27 mouse cellular contexts compared by ENCODE assay signal in the genomic region with DNA sequence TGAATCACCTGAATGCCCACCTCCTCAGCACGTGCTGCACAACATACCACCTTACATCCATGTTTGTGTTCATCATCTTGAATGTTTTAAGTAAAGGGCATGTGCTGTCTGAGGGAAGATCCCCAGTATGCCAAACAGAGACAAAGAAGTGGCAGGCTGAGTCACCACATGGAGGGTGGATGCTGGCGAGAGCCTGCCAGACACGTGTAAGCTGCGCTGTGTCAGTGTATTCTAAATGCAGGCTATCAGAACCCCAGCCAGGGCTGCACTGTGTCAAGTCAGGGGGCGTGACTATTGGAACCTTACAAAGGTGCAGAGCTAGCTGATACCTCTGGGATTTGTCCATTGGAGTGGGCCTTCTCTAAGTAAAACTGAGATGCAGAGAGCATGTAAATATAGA. TPM values are rescaled to one million over a fixed set of nuclear protein-coding genes. Genes with fewer than 3 reads are reported as not detected.
DNase-seq lines count a peak whose midpoint lies in the region; ATAC-seq and TF ChIP-seq lines count a peak whose summit lies in the region.
"Had no signal": no experiment of that assay in that cellular context is flagged by ENCODE, and none has a peak within 500 bp of the region (broad histone marks: within the 10 kb centered on the region; RNA-seq: fewer than 3 reads in every experiment).

No protein-coding gene starts in this region.

- no peak overlapping the region for H3K4me2 ChIP-seq in forebrain, embryonic 11.5 days (ENCODE audit: low read depth, low read length, severe bottlenecking)
- H3K4me2 ChIP-seq: embryonic facial prominence, embryonic 13.5 days; heart, embryonic 11.5 days; hindbrain, embryonic 12.5 days; hindbrain, embryonic 15.5 days; intestine, embryonic 15.5 days had no signal

- no peaks in the 10 kb centered on the region for H3K27me3 ChIP-seq in forebrain, embryonic 11.5 days (ENCODE audit: control insufficient read depth, insufficient read depth, low read length)
- H3K27me3 ChIP-seq: CH12.LX; embryonic facial prominence, embryonic 13.5 days; hindbrain, embryonic 12.5 days; hindbrain, embryonic 15.5 days; intestine, embryonic 15.5 days had no signal

- intact Hi-C loops in left cerebral cortex, adult 2 months (cut with DNase I): no loop called here
- intact Hi-C loops in left cerebral cortex, postnatal 4 days (cut with DNase I): no loop called here

- no peaks in the 10 kb centered on the region for H3K36me3 ChIP-seq in forebrain, embryonic 11.5 days (ENCODE audit: control insufficient read depth, insufficient read depth, low read length)
- H3K36me3 ChIP-seq: G1E had no signal

- H3K9ac ChIP-seq in forebrain, embryonic 11.5 days (ENCODE audit: low read length): no peak overlapping the region
- H3K9ac ChIP-seq: embryonic facial prominence, embryonic 13.5 days; hindbrain, embryonic 12.5 days; hindbrain, embryonic 15.5 days; intestine, embryonic 15.5 days had no signal

- H3K4me1 ChIP-seq in forebrain, embryonic 11.5 days (replicated peaks; ENCODE audit: control insufficient read depth, insufficient read depth, low read length): no peaks in the 10 kb centered on the region
- H3K4me1 ChIP-seq: embryonic facial prominence, embryonic 10.5 days; embryonic facial prominence, embryonic 13.5 days; hindbrain, embryonic 12.5 days; hindbrain, embryonic 15.5 days; intestine, embryonic 15.5 days had no signal

- H3K4me3 ChIP-seq in left cerebral cortex, adult 2 months: no peak overlapping the region
- H3K4me3 ChIP-seq in forebrain, embryonic 11.5 days (ENCODE audit: low read depth, low read length): no peak overlapping the region
- H3K4me3 ChIP-seq: embryonic facial prominence, embryonic 10.5 days; embryonic facial prominence, embryonic 13.5 days; erythroblast, embryonic 14.5 days; gastrocnemius, adult 2 months; hindbrain, embryonic 12.5 days; hindbrain, embryonic 15.5 days; intestine, embryonic 15.5 days had no signal

- peak; percentile 57 for DNase-seq in adrenal gland, postnatal 14 days
- DNase-seq in adrenal gland, adult 18-20 months (ENCODE audit: low spot score in 2 of 2): no peak
- DNase-seq in frontal cortex, postnatal 25 days (ENCODE audit: low spot score in 2 of 2): no peak
- no peak for DNase-seq in left cerebral cortex, adult 2 months (ENCODE audit: extremely low spot score in 1 of 2, low spot score in 2 of 2)
- DNase-seq in left cerebral cortex, postnatal 4 days: no peak
- DNase-seq in brain, adult 2 months (ENCODE audit: low read depth, low spot score): peak; percentile 83
- no peak for DNase-seq in forebrain, embryonic 11.5 days (ENCODE audit: low spot score)
- DNase-seq: B cell, adult 2 months; cerebellum, adult 11-12 months; cerebellum, adult 8-10 months; cerebellum, postnatal 10 days; cerebellum, postnatal 36 days; embryo, embryonic 11 days; gastrocnemius, adult 2 months; gastrocnemius, postnatal 14 days; kidney, adult 11 months had no signal

- no peak for TF ChIP-seq CTCF in left cerebral cortex, adult 2 months (IDR thresholded peaks at IDR 0.05)

- peak overlapping the region; percentile 24; the same call in 1 of the 2 replicates for H3K27ac ChIP-seq in left cerebral cortex, adult 2 months
- H3K27ac ChIP-seq in forebrain, embryonic 11.5 days (ENCODE audit: low read depth, low read length): no peak overlapping the region
- H3K27ac ChIP-seq: embryonic facial prominence, embryonic 10.5 days; embryonic facial prominence, embryonic 13.5 days; gastrocnemius, adult 2 months; hindbrain, embryonic 12.5 days; hindbrain, embryonic 15.5 days; intestine, embryonic 15.5 days had no signal

- peak; percentile 62 for ATAC-seq in frontal cortex, adult (ENCODE audit: low TSS enrichment)
- no peak for ATAC-seq in forebrain, embryonic 11.5 days (replicated peaks; ENCODE audit: low FRiP score)
- ATAC-seq: forebrain, embryonic 14.5 days; intestine, embryonic 15.5 days had no signal

- WGBS in forebrain, embryonic 11.5 days: 84% methylated on average over 5 of the region's 5 CpGs

- H3K9me3 ChIP-seq in forebrain, embryonic 11.5 days (ENCODE audit: control insufficient read depth, low read length): no peaks in the 10 kb centered on the region
- H3K9me3 ChIP-seq: embryonic facial prominence, embryonic 10.5 days; embryonic facial prominence, embryonic 13.5 days; hindbrain, embryonic 12.5 days; hindbrain, embryonic 15.5 days; intestine, embryonic 15.5 days had no signal

RNA-seq across cellular contexts. Expression of a gene that starts 32.5 kb away (rescaled TPM):
- 3.2 and 5.4 TPM in 2 replicates for total RNA-seq in adrenal gland, postnatal 14 days (2021)
- total RNA-seq in adrenal gland, adult 18-20 months (2021): 1 to 10 TPM; 5.1 to 6.7 TPM
- total RNA-seq in left cerebral cortex, adult 2 months (2021): 100 to 1,000 TPM; 110 to 116 TPM
- total RNA-seq in left cerebral cortex, postnatal 4 days (2021): 100 to 1,000 TPM; 176 to 194 TPM
- 9.7 and 10.9 TPM in 2 replicates for polyA plus RNA-seq in forebrain, embryonic 11.5 days (2014; fragmentation: Nextera tagmentation; extraction: Ambion mirVana)
- polyA plus RNA-seq: erythroblast, embryonic 14.5 days; G1E had no signal

Comparison
In these comparisons a context has a peak if more than half of its experiments do, and no peak if none do; other contexts are left out.
1. DNase-seq: peak in adrenal gland, postnatal 14 days (single experiment) and brain, adult 2 months (single experiment); none in adrenal gland, adult 18-20 months (0 of 2), frontal cortex, postnatal 25 days (0 of 2), left cerebral cortex, adult 2 months (0 of 2), left cerebral cortex, postnatal 4 days (single experiment) and forebrain, embryonic 11.5 days (single experiment).
2. RNA of a gene that starts 32.5 kb away (total RNA-seq): 176 to 194 TPM in left cerebral cortex, postnatal 4 days and 110 to 116 TPM in left cerebral cortex, adult 2 months; 5.1 to 6.7 TPM in adrenal gland, adult 18-20 months and 3.2 to 5.4 TPM in adrenal gland, postnatal 14 days; every median in the first group is over 10 times any median in the second.